Mouse (Mus musculus) bone marrow macrophage, adult 2 months (primary cell): ENCODE data around the gene Vwa7. TPM values are rescaled to one million over a fixed set of nuclear protein-coding genes. Genes with fewer than 3 reads are reported as not detected.
"Not testable (repeated sequence)": the region's sequence is repeated elsewhere in the genome, so short reads cannot be mapped to it uniquely, and the experiment has no call there.

ENCODE experiments used
- H3K27ac ChIP-seq: 2 replicates; pipeline ENCODE4 v1.5.1; 2012; ENCODE audit warnings: low read depth, low read length; ENCODE audit not compliant: insufficient read depth
- H3K4me1 ChIP-seq: 2 replicates; pipeline ENCODE4 v1.6.1; 2012; ENCODE audit warnings: low read length; ENCODE audit not compliant: control insufficient read depth, insufficient read depth
- H3K4me3 ChIP-seq: 2 replicates; pipeline ENCODE4 v1.5.1; 2012; ENCODE audit warnings: mild to moderate bottlenecking, low read length, moderate library complexity; ENCODE audit not compliant: insufficient read depth
- CTCF ChIP-seq: IDR thresholded peaks from 2 replicates; pipeline ENCODE4 v1.5.1; 2012; ENCODE audit warnings: low read depth, mild to moderate bottlenecking, low read length, moderate library complexity
- POLR2A ChIP-seq: IDR thresholded peaks from 2 replicates; pipeline ENCODE4 v1.6.1; 2012; ENCODE audit warnings: mild to moderate bottlenecking, low read depth, low read length, borderline replicate concordance
- polyA plus RNA-seq: library from polyadenylated mRNA; stranded (reverse); fragments of >200 nt; gene quantifications from 2 replicates; pipeline ENCODE4 v1.2.4, GENCODE M21; 2012; ENCODE audit not compliant: missing spikeins, insufficient read depth, insufficient read length

Gene Vwa7
- polyA plus RNA-seq, 1 experiment, result 0.34 TPM

DNA sequence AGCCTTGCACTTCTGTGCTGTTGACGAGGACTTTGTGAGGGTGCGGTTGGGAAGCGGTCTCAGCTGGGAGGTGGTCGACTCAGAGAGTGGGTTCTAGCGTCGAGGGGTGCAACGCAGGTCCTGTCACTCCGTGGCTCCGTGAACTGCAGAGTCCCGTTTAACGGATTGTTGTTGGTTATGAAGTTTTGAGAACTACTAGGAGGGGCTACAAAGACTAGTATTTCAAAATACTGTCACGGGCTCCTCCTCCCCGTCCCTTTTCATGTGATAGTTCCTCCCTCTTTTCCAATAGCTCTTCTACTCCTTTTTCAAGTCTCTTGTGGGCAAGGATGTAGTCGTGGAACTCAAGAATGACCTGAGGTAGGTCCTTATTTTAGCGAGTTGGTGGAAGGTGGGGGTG lies 34.1 kb upstream of the Vwa7 start:
- H3K27ac ChIP-seq, result peak overlapping the region; percentile 90
- peaks cover 15% of the 10 kb centered on the region for H3K4me1 ChIP-seq
- H3K4me3 ChIP-seq, result peak overlapping the region; percentile 79
- TF ChIP-seq CTCF (no peak), POLR2A (no peak)

DNA sequence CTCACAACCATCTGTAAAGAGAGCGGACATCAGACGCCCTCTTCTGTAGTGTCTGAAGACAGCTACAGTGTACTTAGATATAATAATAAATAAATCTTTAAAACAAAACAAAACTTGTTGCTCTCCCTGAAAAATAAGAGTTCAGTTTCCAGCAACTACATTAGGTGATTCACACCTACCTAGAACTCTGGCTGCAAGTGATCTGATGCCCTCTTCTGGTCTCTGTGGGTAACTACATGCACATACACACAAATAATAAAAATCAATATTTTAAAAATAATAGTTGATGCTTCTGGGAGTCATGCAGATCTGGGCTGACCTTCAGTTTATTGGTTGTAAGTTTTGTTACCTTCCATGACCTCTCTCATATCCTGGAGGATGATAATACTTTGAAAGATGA lies 32.2 kb upstream of the Vwa7 start:
- Histone ChIP-seq H3K4me1 (peaks cover 15% of the 10 kb centered on the region), H3K4me3 (no peak overlapping the region), H3K27ac (no peak overlapping the region)
- TF ChIP-seq CTCF (no peak), POLR2A (no peak)

DNA sequence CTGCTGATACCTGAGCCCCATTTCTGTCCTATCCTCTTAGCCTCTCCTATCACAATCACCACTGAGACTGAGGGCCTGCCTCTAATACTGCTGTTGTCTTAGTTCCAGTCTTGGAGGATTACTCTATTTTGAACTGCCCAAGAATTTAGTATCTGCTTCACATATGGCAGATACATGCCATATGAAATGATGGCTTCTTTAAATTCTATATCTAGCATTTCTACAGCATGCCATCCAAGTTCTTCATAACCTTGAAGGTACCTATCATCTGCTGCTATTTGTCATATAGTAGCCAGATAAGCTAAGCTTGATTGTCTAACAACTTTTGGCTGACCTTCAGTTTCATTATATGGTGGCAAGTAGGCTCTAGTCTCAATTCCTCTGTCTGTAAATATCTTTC lies 21.6 kb upstream of the Vwa7 start:
- H3K4me1 ChIP-seq, result peaks cover 14% of the 10 kb centered on the region
- no peak for TF ChIP-seq CTCF
- no peak for TF ChIP-seq POLR2A
- no peak overlapping the region for H3K4me3 ChIP-seq
- no peak overlapping the region for H3K27ac ChIP-seq

DNA sequence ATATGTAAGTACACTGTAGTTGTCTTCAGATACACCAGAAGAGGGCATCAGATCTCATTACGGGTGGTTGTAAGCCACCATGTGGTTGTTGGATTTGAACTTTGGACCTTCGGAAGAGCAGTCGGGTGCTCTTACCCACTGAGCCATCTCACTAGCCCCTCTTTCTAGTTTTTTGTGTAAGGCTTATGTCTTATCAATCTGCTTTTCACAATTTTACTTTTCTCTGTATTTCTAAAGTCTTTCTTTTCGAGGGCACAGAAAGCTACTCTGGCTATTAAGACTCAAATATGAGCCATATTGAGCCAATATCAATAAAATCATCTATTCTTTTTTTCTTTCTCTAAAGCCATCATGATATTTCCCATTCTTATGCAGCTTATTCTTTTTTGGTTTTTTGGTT lies 21.2 kb upstream of the Vwa7 start:
- not testable (repeated sequence) for H3K27ac ChIP-seq, H3K4me3 ChIP-seq
- H3K4me1 ChIP-seq, result peaks cover 14% of the 10 kb centered on the region

DNA sequence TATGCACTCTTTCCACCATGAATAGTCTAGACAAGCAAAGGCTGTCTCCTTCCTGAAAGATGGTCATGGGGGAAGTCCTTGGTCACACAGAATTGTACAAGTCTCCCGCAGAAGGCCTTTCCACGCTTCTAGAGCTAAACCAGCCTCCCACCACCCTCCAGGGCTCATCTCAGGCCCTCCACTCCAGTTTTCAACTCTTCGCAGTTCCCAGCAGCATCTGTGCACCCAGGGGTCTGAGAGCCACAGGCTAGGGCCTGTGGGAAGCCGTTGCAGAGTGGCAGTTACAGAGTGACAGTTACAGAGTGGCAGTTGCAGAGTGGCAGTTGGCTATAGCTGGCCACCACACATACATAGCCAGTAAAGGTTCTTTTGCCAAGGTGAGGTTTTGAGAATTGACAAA lies 20.5 kb upstream of the Vwa7 start:
- H3K27ac ChIP-seq, H3K4me3 ChIP-seq: not testable (repeated sequence)
- H3K4me1 ChIP-seq, result peaks cover 14% of the 10 kb centered on the region

DNA sequence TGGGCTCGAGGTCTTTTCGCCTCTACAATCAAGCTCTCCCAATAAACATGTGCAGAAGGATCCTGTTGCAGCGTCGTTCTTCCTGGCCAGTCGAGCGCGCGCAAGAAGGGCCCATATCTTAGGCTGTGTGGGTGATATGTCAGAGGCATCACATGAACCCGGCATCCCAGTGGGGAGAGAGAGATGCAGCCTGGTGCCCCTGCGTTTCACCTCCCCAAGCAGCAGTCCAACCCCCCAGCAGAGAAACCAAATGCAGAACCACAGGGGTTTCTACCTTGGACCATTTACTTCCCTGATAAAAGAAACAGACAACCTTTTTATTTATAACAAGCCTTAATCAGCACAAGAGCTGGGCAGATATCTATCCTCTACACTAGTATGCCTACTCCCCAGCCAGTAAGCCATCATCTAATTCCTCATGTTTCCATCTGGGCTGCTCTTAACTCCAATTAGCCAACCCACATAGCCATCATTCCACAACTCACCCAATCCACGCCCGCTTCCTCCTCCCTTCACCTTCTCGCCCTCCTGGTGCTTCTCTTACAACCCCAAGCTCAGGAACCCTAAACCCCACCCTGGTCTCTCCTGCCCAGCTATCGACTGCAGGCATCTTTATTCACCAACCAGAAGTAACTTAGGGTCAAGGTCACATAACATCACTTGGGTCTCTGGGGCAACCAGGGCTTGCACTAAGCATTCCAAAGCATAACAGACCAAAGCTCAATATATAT lies 19.8 kb upstream of the Vwa7 start:
- no peak for TF ChIP-seq CTCF
- TF ChIP-seq POLR2A, result no peak
- Histone ChIP-seq H3K4me3 (no peak overlapping the region), H3K4me1 (peaks cover 14% of the 10 kb centered on the region), H3K27ac (no peak overlapping the region)

DNA sequence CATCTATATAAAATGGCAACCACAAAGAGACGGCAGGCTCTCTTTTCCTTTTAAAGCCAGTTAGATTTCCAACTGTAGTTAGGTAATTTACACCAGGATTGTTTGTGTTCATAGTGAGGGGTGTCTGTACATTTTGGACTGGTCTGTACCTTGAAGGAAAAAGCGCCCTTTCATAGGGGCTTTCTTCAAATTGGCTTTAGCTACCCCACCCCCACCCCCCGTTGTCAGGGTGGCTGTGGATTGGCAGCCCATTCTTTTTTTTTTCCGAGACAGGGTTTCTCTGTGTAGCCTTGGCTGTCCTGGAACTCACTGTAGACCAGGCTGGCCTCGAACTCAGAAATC lies 19.3 kb upstream of the Vwa7 start:
- H3K27ac ChIP-seq, result no peak overlapping the region
- TF ChIP-seq POLR2A, result no peak
- no peak for TF ChIP-seq CTCF
- peaks cover 14% of the 10 kb centered on the region for H3K4me1 ChIP-seq
- no peak overlapping the region for H3K4me3 ChIP-seq

DNA sequence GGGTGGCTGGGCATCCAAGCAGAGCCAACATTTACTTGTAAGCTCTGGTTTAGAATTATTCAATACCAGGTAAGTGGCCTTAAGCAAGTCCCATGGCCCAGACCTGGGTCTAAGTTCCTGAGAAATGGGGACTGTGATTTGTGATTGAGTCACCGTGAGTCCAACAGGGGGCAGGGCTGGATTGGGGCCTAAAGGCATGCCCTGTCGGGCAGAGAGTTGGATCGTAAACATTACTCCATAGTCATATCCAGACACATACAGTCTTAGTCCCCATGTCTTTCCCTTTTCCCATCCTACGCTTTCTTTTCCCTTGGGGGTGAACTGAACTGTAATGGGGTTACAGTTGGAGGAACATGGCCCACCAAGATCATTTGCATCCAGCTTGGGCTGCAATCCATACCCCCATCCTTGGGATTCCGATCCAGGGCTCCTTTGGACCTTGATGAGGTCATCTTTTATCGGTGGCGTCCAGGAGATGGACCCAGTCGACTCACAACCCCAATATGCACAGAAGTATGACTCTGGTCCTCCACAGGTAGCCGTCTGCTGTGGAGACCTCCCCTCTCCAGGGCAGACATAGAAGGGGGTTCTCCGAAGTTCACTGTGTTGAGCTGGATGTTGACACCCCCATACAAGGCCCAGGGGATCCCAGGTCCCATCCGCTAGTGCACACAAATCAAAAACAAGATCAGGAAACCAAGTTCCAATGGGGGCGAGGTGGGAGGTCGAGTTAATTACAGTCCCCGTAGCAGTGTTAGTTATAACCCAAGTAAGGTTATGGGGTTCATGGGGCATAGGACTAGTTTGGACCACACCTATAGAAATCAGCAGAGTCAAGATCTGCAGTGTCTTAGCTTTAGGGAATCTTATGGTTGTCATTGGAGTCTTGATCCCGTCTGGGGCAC lies 17.6 kb upstream of the Vwa7 start:
- peaks cover 21% of the 10 kb centered on the region for H3K4me1 ChIP-seq
- no peak for TF ChIP-seq CTCF
- 0 out of 2 replicates have a peak, but pooled peaks have one; percentile 60 for TF ChIP-seq POLR2A

DNA sequence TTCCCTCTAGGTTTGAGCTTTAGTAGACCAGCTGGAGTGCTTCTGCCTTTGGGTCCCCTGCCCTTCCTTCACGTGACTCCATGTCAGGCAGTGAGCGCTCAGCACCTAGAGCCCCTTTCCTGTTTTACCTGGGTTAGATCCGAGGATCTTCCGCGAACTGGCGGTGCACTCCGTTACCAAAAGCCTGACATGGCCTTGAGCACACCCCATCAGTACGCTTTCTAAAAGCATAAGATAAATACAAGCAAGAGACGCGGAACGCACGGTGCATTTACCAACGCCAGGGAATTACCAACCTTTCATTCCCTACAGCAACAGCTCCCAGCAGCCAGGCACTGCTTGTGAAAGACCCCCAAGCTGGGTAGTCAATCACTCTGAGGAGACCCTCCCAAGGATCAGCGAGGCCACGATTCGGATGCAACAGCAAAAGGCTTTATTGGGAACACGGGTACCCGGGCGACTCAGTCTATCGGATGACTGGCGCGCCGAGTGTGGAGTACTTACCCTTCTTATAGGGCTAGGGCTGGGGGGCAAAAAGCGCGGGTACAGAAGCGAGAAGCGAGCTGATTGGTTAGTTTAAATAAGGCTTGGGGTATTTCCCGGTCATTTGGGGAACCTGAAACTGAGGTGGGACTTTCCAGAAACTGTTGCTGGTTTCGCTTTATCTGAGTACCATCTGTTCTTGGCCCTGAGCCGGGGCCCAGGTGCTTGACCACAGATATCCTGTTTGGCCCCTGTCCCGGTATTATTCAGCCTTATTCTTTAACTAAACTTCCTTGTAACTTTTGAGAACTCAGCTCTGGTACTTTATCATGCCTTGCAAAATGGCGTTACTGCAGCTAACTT lies 16.3 kb upstream of the Vwa7 start:
- Histone ChIP-seq H3K27ac (peak overlapping the region; percentile 96), H3K4me1 (peaks cover 21% of the 10 kb centered on the region), H3K4me3 (peak overlapping the region; percentile 91)

More for the DNA sequence above, 17.6 kb upstream of the Vwa7 start:
- peak overlapping the region; percentile 95 for H3K27ac ChIP-seq
- H3K4me3 ChIP-seq, result peak overlapping the region; percentile 68

DNA sequence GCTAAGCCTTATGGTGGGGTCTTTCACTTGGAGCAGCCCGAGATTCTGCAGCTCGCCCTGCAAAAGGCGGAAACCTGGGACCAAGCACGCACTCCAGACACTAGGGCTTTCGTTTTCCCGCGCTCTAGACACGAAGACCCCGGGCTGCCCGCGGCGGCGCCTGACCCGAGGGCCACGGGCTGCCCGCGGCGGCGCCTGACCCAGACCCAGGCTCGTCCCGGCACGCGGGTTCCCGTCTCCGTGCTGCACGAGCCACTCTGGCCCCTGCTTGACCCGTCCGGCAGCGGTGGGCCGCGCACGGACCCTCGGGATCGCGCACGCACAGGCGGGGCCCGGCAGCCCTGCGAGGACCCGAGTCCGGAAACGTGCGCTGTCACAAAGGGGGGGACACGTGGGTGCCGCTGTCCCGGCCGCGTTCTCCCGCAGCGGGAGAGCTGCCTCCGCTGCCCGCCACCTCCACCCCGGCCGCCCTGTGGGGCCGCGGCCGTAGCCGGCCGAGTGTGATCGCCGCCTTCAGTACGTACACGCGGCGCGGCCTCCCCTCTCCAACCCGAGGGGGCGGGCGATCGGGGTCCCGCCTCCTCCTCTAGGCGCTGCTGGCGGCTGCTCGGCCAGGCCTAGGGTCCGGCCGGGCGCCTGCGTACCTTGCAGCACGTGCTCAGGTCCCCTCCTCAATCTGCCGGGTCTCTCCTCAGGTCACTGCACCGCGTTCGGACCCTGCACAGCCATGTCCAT lies 15.5 kb upstream of the Vwa7 start, which contains the start of gene Vars:
Gene Vars (plus strand): TSS at position 271 of the 735 bp plus-strand sequence.
- no peak for TF ChIP-seq CTCF
- TF ChIP-seq POLR2A, result no peak
- H3K4me3 ChIP-seq, result peak within 1 kb of the TSS; percentile 91

More for the DNA sequence above, 15.5 kb upstream of the Vwa7 start, which contains the start of gene Vars:
- Histone ChIP-seq H3K4me1 (peaks cover 21% of the 10 kb centered on the region), H3K27ac (peak within 1 kb of the TSS; percentile 96)
